Mouse (Mus musculus): ENCODE measurements at regions not wholly inside any gene's neighbourhood (a gene's known extent, or its start where the extent isn't known, plus 50 kb on each side); places are given as distances from the start of the nearest gene placed in this dataset.

DNA sequence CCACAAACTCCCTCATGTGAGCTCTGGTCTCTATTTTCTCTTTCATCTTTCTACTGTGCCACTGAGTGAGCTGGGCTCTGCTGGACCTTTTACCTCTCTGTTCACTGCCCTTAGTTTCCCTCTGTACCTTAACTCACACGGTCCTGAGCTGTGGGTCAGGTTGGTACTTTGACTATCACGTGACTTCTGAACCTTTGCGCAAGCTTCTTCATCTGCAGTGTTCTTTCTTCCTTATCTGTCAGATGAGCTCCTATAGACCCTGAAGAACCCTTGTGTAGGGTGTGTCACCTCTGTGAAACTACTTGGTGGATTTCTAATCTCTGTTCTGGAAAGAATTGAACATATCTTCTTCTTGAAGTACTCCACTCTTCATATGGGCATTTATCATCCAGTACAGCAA, 279.3 kb downstream of the Rps24 start:
- no peak for TF ChIP-seq POLR2A (IDR thresholded peaks at IDR 0.05; ENCODE audit: insufficient read depth, low read length)
- no peak for TF ChIP-seq CTCF (IDR thresholded peaks at IDR 0.05; ENCODE audit: low read depth, low read length)
